Mouse (Mus musculus): ENCODE results near the gene Nav3. TPM values are rescaled to one million over a fixed set of nuclear protein-coding genes. Genes with fewer than 3 reads are reported as not detected.

The Nav3 gene
- total RNA-seq, 4 experiments from 2014 or later: 90.0 to 135 (median 112) TPM

GRCm38 (mm10) chr10:109921368-109921767 lies 534.6 kb downstream of the Nav3 start:
- no peak for DNase-seq (ENCODE audit: low spot score in 2 of 2)

GRCm38 (mm10) chr10:109920607-109921187 lies 535.3 kb downstream of the Nav3 start:
- peak in 1 of 2 experiments; percentile 32 for DNase-seq (ENCODE audit: low spot score in 2 of 2)

- DNase-seq (ENCODE audit: low spot score in 2 of 2): no peak
These were observed 536.5 kb downstream of the Nav3 start for GRCm38 (mm10) chr10:109919515-109919914.

- DNase-seq (ENCODE audit: low spot score in 2 of 2): no peak
These were observed 548.8 kb downstream of the Nav3 start for GRCm38 (mm10) chr10:109907206-109907605.

- DNase-seq (ENCODE audit: low spot score in 2 of 2): no peak
These were observed 549.6 kb downstream of the Nav3 start for GRCm38 (mm10) chr10:109906413-109906785.

GRCm38 (mm10) chr10:109905649-109906412 lies 550.2 kb downstream of the Nav3 start:
- DNase-seq (ENCODE audit: low spot score in 2 of 2): no peak

GRCm38 (mm10) chr10:109904841-109905240 lies 551.2 kb downstream of the Nav3 start:
- no peak for DNase-seq (ENCODE audit: low spot score in 2 of 2)

- DNase-seq (ENCODE audit: low spot score in 2 of 2): no peak
These were observed 552.1 kb downstream of the Nav3 start for GRCm38 (mm10) chr10:109903701-109904555.

GRCm38 (mm10) chr10:109903241-109903640 lies 552.8 kb downstream of the Nav3 start:
- no peak for DNase-seq (ENCODE audit: low spot score in 2 of 2)

GRCm38 (mm10) chr10:109889171-109889475 lies 566.9 kb downstream of the Nav3 start:
- no peak for DNase-seq (ENCODE audit: low spot score in 2 of 2)

- no peak for DNase-seq (ENCODE audit: low spot score in 2 of 2)
These were observed 567.4 kb downstream of the Nav3 start for GRCm38 (mm10) chr10:109888355-109889170.

GRCm38 (mm10) chr10:109887160-109887559 lies 568.8 kb downstream of the Nav3 start:
- DNase-seq (ENCODE audit: low spot score in 2 of 2): no peak

- DNase-seq (ENCODE audit: low spot score in 2 of 2): no peak
These were observed 579.9 kb downstream of the Nav3 start for GRCm38 (mm10) chr10:109876107-109876506.

GRCm38 (mm10) chr10:109875312-109875830 lies 580.6 kb downstream of the Nav3 start:
- DNase-seq (ENCODE audit: low spot score in 2 of 2): no peak

- no peak for DNase-seq (ENCODE audit: low spot score in 2 of 2)
These were observed 581.2 kb downstream of the Nav3 start for GRCm38 (mm10) chr10:109874652-109875311.

GRCm38 (mm10) chr10:109866063-109866462 lies 589.9 kb downstream of the Nav3 start:
- DNase-seq (ENCODE audit: low spot score in 2 of 2): no peak

- DNase-seq (ENCODE audit: low spot score in 2 of 2): no peak
These were observed 590.6 kb downstream of the Nav3 start for GRCm38 (mm10) chr10:109865391-109865790.

- peak in 1 of 2 experiments; percentile 48 for DNase-seq (ENCODE audit: low spot score in 2 of 2)
These were observed 591.3 kb downstream of the Nav3 start for GRCm38 (mm10) chr10:109864708-109865107.

GRCm38 (mm10) chr10:109861275-109861674 lies 594.7 kb downstream of the Nav3 start:
- no peak for DNase-seq (ENCODE audit: low spot score in 2 of 2)

- no peak for DNase-seq (ENCODE audit: low spot score in 2 of 2)
These were observed 597.4 kb downstream of the Nav3 start for GRCm38 (mm10) chr10:109858568-109858967.

- DNase-seq (ENCODE audit: low spot score in 2 of 2): no peak
These were observed 603.6 kb downstream of the Nav3 start for GRCm38 (mm10) chr10:109852392-109852791.

Measured in left cerebral cortex, adult 8-10 months (tissue).